Mouse (Mus musculus) heart, adult 2 months (tissue): ENCODE data around the gene Btbd11. TPM values are rescaled to one million over a fixed set of nuclear protein-coding genes. Genes with fewer than 3 reads are reported as not detected.

Experiments
- DNase-seq, 2 experiments: peaks; one replicate each; pipeline ENCODE4 v3.0.0; 2021
- H3K27ac ChIP-seq: fragments of 200-600 bp; 2 replicates; pipeline ENCODE4 v1.8.1; 2022
- H3K27me3 ChIP-seq: fragments of 200-500 bp; 2 replicates; pipeline ENCODE4 v1.6.1; 2012; ENCODE audit warnings: mild to moderate bottlenecking, low read length, inconsistent platforms, mixed read lengths; ENCODE audit not compliant: control insufficient read depth, insufficient read depth
- H3K36me3 ChIP-seq: fragments of 200-500 bp; 2 replicates; pipeline ENCODE4 v1.6.1; 2012; ENCODE audit warnings: low read length, inconsistent platforms; ENCODE audit not compliant: control insufficient read depth, insufficient read depth
- H3K4me1 ChIP-seq: fragments of 200-500 bp; 2 replicates; pipeline ENCODE4 v1.6.1; 2011; ENCODE audit warnings: low read length; ENCODE audit not compliant: control insufficient read depth, insufficient read depth
- H3K4me3 ChIP-seq: fragments of 200-600 bp; 2 replicates; pipeline ENCODE4 v1.8.1; 2022
- H3K79me2 ChIP-seq: fragments of 200-500 bp; replicated peaks from 2 replicates; pipeline ENCODE4 v1.6.1; 2012; ENCODE audit warnings: mild to moderate bottlenecking, inconsistent platforms, low read length, moderate library complexity, mixed read lengths; ENCODE audit not compliant: control insufficient read depth, insufficient read depth
- H3K9ac ChIP-seq: fragments of 200-500 bp; 2 replicates; pipeline ENCODE4 v1.6.1; 2012; ENCODE audit warnings: low read depth, mild to moderate bottlenecking, control low read depth, inconsistent platforms, low read length, mixed read lengths
- CTCF ChIP-seq: fragments of 200-600 bp; IDR thresholded peaks from 2 replicates; pipeline ENCODE4 v1.8.1; 2022; ENCODE audit warnings: antibody characterized with exemption, mild to moderate bottlenecking, moderate library complexity
- EP300 ChIP-seq: fragments of 200-500 bp; IDR thresholded peaks from 2 replicates; pipeline ENCODE4 v1.6.1; 2011; ENCODE audit warnings: low read depth, low read length, control low read depth; ENCODE audit not compliant: insufficient read depth
- POLR2A ChIP-seq: fragments of 200-500 bp; IDR thresholded peaks from 2 replicates; pipeline ENCODE4 v1.6.1; 2011; ENCODE audit warnings: mild to moderate bottlenecking, low read depth, low read length, control low read depth; ENCODE audit not compliant: insufficient read depth
- WGBS: fragments of 180-500 bp; shearing (Covaris S2); methylation state at CpG from one replicate; pipeline ENCODE4 v1.1.7; 2018; 5-methylcytosine and 5-hydroxymethylcytosine counted together
- intact Hi-C: fragments of 180-260 bp; cut with DNase I; formaldehyde crosslinking; loops from one replicate; pipeline ENCODE4 v1.15.1; 2025
- polyA plus RNA-seq: library from polyadenylated mRNA; depleted of rRNA; stranded (reverse); fragments of >200 nt; gene quantifications from 2 replicates; pipeline ENCODE4 v1.2.3, GENCODE M21; 2012
- total RNA-seq, 2 experiments: library from RNA; stranded (reverse); gene quantifications; 2 replicates each; pipeline ENCODE4 v1.2.3; 2021

Gene Btbd11
- total and polyA plus RNA-seq, 3 experiments = 1.4 to 2.7 (median 1.8) TPM

- Histone ChIP-seq H3K36me3 (no peaks in the 10 kb centered on the region), H3K79me2 (no peaks in the 10 kb centered on the region), H3K27me3 (no peaks in the 10 kb centered on the region), H3K9ac (no peak overlapping the region), H3K4me1 (no peaks in the 10 kb centered on the region), H3K27ac (no peak overlapping the region), H3K4me3 (no peak overlapping the region)
- DNase-seq = no peak
- WGBS = 59% methylated on average over 7 of the region's 7 CpGs
- TF ChIP-seq EP300 (no peak), CTCF (no peak), POLR2A (no peak)
- intact Hi-C loops = no loop called here
These were observed 146.6 kb downstream of the Btbd11 start for GRCm38 (mm10) chr10:85533192-85533710.

- H3K9ac ChIP-seq = no peak overlapping the region
- WGBS = 83% methylated on average over 11 of the region's 11 CpGs
- no peaks in the 10 kb centered on the region for H3K36me3 ChIP-seq
- H3K27ac ChIP-seq = no peak overlapping the region
- no peaks in the 10 kb centered on the region for H3K79me2 ChIP-seq
- TF ChIP-seq CTCF = no peak
- TF ChIP-seq POLR2A = no peak
- TF ChIP-seq EP300 = no peak
- intact Hi-C loops = no loop called here
- no peak overlapping the region for H3K4me3 ChIP-seq
- no peaks in the 10 kb centered on the region for H3K27me3 ChIP-seq
- DNase-seq = no peak
- no peaks in the 10 kb centered on the region; the same call in 1 of the 2 replicates for H3K4me1 ChIP-seq
These were observed 151.6 kb downstream of the Btbd11 start for GRCm38 (mm10) chr10:85538051-85538753.

- H3K4me1 ChIP-seq = no peaks in the 10 kb centered on the region; the same call in 1 of the 2 replicates
- H3K27me3 ChIP-seq = no peaks in the 10 kb centered on the region
- intact Hi-C loops = loop anchor here (2.0 kb wide), 1 partner anchor 319 kb away; no protein-coding TSS in a partner anchor
- no peak overlapping the region for H3K9ac ChIP-seq
- WGBS = 30% methylated on average over 8 of the region's 8 CpGs
- no peaks in the 10 kb centered on the region for H3K79me2 ChIP-seq
- no peak overlapping the region for H3K27ac ChIP-seq
- no peak for DNase-seq
- no peak for TF ChIP-seq POLR2A
- peak; percentile 36 for TF ChIP-seq CTCF
- H3K4me3 ChIP-seq = no peak overlapping the region
- H3K36me3 ChIP-seq = no peaks in the 10 kb centered on the region
These were observed 153.0 kb downstream of the Btbd11 start for GRCm38 (mm10) chr10:85539510-85540120.

GRCm38 (mm10) chr10:85540311-85541093, 153.9 kb downstream of the Btbd11 start:
- intact Hi-C loops = loop anchor here (2.0 kb wide), 1 partner anchor 320 kb away; no protein-coding TSS in a partner anchor
- WGBS = 89% methylated on average over 13 of the region's 13 CpGs

GRCm38 (mm10) chr10:85541481-85541880, 154.9 kb downstream of the Btbd11 start:
- WGBS = 73% methylated on average over 3 of the region's 3 CpGs
- no peak overlapping the region for H3K9ac ChIP-seq
- no peak for DNase-seq
- TF ChIP-seq EP300 = no peak
- H3K4me1 ChIP-seq = no peaks in the 10 kb centered on the region; the same call in 1 of the 2 replicates
- H3K36me3 ChIP-seq = no peaks in the 10 kb centered on the region
- H3K27ac ChIP-seq = no peak overlapping the region
- H3K4me3 ChIP-seq = no peak overlapping the region
- intact Hi-C loops = loop anchor here (2.0 kb wide), 1 partner anchor 321 kb away; no protein-coding TSS in a partner anchor
- no peaks in the 10 kb centered on the region for H3K27me3 ChIP-seq
- H3K79me2 ChIP-seq = no peaks in the 10 kb centered on the region

More at GRCm38 (mm10) chr10:85540311-85541093, 153.9 kb downstream of the Btbd11 start:
- no peaks in the 10 kb centered on the region for H3K36me3 ChIP-seq
- no peak overlapping the region for H3K27ac ChIP-seq
- H3K4me3 ChIP-seq = no peak overlapping the region
- H3K79me2 ChIP-seq = no peaks in the 10 kb centered on the region
- no peak overlapping the region for H3K9ac ChIP-seq
- no peak for DNase-seq
- no peak for TF ChIP-seq EP300
- no peak for TF ChIP-seq CTCF
- TF ChIP-seq POLR2A = no peak
- no peaks in the 10 kb centered on the region for H3K27me3 ChIP-seq
- H3K4me1 ChIP-seq = no peaks in the 10 kb centered on the region; the same call in 1 of the 2 replicates
